Mouse (Mus musculus) T-helper 1 cell (primary cell): ENCODE measurements at regions not wholly inside any gene's neighbourhood (a gene's known extent, or its start where the extent isn't known, plus 50 kb on each side); places are given as distances from the start of the nearest gene placed in this dataset.

Experiments
- in situ Hi-C: fragments of 300-600 bp; cut with MboI, MseI; formaldehyde crosslinking; loops from one replicate; pipeline ENCODE4 v1.15.1; 2025; ENCODE audit warnings: high pct_unique_total_duplicates

DNA sequence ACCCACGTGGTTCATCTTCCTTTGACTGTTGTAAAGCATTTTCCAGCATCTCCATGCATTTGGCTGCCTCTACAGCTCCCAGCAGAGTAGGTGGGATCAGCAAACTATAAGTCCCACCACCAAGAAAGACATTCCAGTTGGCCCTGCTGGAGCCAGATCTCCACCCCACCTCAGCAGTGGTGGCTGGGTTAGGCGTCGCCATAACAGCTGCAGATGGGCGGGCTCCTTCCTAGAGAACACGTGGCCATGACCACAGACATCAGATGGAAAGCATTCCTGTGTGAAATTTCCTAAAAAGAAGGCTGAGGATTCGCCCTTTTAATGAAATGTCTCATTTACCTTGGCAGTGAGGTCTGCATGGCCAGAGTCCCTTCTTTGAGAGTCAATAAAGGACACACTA, 140.0 kb upstream of the Bmp4 start:
- in situ Hi-C loops = no loop called here

DNA sequence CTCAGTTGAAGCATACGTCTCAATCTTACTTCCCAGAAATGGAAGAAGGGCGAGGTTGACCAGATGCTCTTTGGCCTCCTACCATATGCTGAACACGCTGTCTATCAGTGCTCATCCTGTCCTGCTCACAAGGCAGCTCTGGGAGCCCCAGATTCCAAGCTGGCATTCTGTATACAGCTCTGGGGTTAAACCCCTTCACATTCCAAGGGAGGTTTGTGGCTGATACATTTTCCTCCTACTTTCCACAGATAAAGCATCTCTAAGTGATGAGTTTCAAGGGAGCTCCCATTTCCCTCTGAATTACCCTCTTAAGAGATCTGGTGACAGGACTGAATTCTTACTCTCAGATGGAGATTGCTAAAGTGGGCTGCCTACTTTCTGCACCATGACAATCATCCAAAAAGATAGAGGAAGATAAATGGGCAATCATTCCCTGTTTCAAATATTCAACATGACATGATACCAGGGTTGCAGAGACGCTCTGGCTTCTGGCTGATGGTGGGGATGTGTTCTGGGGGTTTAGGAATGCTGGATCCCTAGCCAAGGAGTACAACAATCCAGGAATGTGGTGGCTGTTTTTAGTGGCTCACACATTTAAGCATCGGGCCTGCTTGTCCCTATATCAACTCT, 138.7 kb upstream of the Bmp4 start:
- in situ Hi-C loops = no loop called here

DNA sequence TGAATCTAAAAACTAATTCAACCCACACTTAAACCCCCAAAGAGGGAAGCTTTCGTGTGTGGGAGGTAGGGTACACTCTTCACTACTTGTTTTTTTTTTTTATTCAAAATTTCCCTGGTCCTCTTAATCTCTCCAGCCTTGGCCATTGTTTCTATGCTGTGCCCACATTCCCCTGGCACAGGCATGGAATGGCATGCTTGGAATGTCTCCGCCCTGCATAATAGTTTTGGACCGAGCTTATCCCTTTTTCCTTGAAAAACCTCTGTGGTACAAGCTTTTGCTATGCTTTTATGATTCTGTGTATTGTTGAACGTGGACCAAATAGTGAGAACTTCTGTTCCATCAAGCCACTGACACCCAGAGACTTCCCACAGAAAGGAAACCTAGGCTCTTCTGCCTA, 126.8 kb upstream of the Bmp4 start:
- in situ Hi-C loops = no loop called here

DNA sequence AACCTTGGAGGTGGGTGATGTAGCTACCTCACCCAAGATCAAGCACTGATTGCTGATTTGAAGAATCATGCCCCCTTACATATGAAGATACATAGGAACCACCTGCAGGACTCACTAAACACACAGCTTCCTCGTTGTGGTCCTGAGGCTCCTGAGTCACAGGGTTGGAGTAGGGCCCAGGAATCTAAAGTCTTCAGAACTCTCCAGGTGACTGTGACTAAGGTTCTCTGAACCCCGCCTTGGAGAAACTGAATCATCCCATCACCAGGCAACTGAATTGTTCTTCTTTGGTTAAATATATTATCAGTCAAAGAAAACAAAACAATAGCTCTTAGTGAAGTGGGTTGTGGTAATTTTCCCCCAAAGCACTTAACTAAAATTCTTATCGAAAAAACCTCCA, 125.8 kb upstream of the Bmp4 start:
- in situ Hi-C loops = no loop called here

DNA sequence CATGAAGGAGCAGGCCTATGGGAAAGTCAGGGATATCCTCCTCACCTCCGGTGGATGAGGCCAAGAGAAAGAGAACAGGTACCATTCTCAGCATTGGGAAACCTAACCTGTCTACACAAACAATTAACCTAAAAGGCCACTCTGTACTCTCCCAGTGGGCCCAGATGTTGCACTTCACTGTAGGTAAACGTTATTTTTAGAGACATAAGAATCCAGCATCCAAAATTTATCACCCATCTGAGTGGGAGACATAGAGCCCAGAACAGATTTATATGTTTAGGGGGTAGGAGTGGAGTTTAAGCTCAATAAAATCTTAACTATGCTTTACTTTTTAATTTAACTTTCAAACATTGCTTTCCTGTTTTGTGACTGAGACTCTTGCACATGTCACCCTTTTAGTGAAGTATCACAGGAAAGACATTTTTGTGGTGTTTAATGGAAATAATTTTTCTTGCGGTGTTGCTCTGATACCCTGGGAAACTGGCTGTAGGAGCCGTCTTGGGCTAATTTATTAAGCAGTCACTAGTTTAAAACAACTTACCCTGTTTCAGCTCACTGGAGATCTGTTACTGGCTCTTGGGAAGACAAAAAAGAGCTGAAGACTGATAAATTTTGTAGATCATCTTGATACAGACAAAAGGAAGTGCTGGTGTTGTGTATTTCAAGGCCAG, 123.9 kb upstream of the Bmp4 start:
- in situ Hi-C loops = no loop called here

DNA sequence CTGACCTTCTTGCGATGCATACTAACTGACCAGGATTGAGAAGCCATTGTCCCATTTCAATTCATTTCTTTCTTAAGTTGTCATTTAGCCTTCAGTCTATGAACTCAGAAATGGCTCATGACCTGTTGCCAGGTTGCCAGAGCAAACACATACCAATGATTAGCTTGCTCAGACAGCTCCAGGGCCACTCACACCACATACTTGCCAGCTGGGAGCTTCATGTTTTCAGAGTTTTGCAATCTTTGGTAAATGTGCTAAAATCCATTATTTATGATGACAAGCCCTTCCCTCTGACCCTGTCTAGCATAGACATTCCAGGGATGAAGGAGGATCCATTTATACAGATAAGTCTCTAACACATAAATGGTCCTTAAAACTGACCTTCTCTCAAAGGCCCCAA, 121.6 kb upstream of the Bmp4 start:
- in situ Hi-C loops = no loop called here

DNA sequence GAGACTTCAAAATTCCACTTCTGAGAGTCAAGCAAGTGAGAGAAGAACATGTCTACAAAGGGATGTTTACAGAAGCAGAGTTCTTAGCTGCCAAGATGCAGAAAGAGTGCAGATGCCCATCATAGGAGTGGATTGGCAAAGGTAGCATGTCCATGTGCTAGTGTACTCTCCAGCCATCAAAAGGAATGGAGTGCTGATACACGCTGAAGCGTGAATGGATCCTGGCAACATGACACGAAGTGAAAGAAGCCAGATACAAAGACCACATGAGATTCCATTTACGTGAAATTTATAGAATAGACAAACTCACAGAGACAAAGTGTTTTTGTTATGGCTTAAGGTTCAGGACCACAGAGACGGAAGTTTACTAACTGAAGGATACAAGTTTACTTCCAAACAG, 118.4 kb upstream of the Bmp4 start:
- in situ Hi-C loops = no loop called here

DNA sequence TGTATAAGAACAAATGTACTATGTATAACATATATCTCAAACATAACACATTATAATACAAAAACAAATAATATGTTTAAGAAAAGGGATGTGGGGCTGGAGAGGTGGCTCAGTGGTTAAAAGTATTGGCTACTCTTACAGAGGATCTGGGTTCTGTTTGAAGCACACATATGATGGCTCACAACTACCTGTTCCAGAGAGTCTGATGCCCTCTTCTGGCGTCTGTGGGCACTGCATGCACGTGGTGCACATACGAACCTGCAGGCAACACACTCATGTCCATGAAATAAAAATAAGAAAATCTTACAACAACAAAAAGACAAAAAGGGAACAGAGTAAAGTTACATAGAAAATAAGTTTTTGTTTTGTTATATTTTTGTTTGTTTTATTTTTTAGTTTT, 114.8 kb upstream of the Bmp4 start:
- in situ Hi-C loops = no loop called here

DNA sequence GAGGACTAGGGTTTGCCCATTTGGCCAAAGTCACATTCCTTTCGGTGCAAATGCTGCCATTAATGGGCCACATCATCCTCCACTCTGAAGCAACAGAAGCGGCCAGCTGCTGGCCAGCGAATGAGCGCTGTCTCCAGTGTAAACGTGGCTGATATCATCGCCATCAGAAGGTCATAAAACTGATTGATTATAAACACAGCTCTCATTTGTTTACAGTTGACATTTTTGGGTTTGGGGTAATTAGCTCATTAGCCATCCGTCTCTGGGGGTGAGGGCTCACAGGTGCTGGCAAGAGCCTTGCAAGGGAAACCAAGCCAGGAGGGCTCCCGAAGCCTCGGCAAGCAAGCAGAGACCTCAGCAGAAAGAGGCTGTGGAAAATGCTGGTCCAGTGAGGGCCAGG, 101.1 kb upstream of the Bmp4 start:
- in situ Hi-C loops = no loop called here

DNA sequence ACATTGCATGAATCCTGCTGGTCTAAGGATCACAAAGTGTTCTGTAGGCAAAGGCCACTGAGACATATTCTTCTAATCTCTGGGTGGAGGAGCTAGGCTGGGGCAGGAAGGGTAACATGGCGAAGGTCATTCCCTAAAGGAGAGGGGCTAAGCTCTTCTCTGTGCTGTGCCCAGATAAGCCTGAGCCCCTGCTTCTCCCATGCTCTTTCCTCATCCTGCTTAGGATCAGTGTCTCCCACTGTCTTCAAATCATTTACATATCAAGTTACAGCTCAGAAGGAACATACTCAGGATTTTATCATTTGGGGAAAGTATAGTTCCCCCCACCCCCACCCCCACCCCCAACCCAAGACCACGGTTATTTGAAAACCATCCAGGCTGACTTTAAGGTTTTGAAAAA, 100.7 kb upstream of the Bmp4 start:
- in situ Hi-C loops = no loop called here

DNA sequence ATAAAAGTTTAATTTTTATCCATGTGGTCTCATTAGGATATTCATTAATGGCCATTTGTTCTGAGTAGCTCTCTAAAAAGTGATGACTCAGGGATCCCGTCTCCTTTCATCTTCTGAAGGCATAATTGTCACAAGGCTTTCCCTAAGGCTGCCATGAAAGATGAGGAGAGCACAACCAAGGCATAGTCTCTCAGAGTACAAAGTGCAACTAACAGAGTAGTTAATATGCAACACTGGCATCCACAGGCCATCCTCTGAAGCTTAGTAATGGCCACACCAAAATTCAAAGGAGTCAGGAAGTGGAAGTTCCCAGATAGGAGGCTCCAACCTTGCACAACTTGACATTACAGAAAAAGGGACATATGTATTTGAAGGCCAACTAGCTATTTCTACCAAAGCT, 97.1 kb upstream of the Bmp4 start:
- in situ Hi-C loops = no loop called here

DNA sequence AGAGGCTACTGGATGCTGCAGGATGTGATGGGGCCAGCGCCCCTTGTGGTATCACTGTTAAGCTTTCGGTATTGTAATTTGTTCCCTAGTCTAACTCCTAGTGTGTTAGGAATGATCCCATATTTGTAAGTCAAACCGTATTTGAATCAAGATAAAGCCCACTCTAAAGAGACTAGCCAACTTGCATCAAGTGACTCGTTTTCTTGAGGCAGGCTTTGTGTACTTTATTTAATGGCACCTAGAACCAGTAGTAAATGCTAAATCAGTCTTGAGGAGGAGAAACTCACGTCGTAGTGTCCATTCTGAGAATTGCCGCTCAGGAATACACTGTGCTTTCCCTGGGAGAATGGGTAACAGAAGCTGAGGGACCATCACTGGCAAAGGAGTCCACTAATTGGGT, 89.9 kb upstream of the Bmp4 start:
- in situ Hi-C loops = no loop called here

DNA sequence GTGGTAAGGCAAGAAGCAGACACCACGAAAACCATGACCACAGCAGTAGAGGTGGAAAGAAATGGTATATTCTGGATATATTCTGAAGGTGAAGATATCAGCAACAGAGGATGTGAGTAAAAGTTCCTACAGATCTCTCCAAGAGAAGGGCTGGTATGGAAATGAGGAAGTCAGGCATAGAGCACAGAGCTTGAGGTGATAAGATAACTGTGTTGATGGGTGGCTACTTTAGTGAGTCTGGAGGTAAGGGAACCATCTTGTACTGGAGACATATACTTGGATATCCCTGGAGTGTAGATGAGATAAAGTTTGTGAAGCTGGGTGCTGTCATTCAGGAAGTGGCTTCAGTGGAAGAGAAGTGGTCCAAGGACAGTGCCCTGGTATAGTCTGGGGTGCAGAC, 85.5 kb upstream of the Bmp4 start:
- in situ Hi-C loops = no loop called here

DNA sequence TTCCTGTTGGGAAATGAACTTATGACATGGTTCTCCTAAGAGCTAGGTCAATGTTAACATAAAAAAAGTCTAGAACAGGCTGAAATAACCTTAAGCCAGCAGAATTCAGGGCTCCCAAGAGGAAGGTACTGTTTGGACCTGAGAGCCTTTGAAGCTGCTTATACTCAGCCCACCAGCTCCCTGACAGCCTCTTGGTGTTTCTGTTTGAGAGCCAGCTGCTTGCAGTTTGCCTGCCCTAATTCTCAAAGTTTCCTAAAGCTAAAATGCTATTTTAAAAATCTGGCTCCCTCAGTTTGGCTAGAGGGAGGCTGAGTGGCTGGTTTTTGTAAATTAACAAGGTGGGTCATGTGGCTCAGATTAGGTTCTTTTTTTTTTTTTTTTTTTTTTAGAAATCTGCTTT, 72.5 kb upstream of the Bmp4 start:
- in situ Hi-C loops = no loop called here

DNA sequence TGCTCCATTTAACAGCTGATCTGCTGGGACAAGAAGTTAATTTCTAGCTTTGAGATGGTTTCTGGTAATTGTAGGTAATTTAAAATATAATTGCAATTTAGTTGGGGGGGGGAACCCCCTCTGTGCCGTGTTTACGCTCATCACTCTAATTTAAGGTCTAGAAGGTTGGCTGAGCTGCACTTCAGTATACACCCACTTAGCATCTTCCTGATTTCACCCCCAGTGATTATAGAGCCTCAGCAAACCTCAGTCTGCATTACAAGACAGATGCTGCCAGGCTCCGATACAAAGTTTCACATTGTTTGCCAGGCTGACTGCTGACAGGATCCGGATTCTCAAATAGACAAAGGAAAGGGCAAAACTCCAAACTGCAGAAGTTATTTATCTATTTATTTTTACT, 71.5 kb upstream of the Bmp4 start:
- in situ Hi-C loops = no loop called here

DNA sequence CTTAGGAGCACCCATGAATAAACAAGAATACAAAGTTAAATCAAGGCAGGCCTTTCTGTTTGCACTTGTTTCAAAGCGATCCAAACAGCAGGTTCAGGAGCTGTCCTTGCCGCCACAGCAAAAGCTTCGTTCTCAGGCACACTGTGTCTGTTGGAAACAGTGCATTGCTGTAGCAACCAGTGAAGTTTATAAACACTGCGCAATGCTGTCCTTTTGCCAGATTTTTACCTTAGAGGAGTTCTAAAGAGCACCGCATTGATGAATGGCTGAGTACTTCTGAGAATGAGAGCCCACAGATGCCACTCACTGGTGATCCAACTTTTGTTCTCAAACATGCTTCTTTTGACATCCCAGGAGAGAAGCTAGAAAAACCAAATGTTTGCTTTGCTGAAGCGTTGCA, 64.0 kb upstream of the Bmp4 start:
- in situ Hi-C loops = no loop called here

DNA sequence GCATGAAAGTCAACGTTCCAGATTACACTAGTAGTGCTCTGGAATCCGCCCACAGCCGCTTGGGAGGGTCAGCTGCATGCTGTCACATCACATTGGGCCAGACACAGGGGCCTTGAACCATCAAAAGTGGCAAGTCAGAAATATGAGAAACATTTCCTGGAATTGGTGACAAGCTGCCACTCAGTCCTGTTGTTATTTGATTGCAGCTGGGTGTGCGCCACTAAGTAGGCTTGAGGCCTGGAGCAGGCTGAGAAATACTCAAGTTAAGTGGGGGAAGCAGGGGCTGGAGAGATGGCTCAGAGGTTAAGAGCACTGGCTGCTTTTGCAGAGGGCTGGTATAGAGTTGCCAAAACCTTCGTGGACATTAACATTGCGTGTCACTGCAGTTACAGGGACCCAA, 51.2 kb upstream of the Bmp4 start:
- in situ Hi-C loops = no loop called here
